Mouse (Mus musculus) CH12.LX (cell line): Measurements from ENCODE around the gene Myo1d. TPM values are rescaled to one million over a fixed set of nuclear protein-coding genes. Genes with fewer than 3 reads are reported as not detected.

Experiments used
- DNase-seq: peaks from one replicate; pipeline ENCODE4 v3.0.0-alpha.2; 2013; ENCODE audit errors: extremely low read depth
- H3K27ac ChIP-seq: 2 replicates; pipeline ENCODE4 v1.5.1; 2012; ENCODE audit warnings: low read depth, mild to moderate bottlenecking, control low read depth, moderate library complexity; ENCODE audit not compliant: insufficient read depth
- H3K27me3 ChIP-seq: replicated peaks from 2 replicates; pipeline ENCODE3; 2012; ENCODE audit warnings: inconsistent platforms
- H3K36me3 ChIP-seq, 2 experiments: replicated peaks in 1 of 2; 2 replicates each; pipeline versions ENCODE3 to v1.6.1; 2012; ENCODE audit warnings: inconsistent platforms in 1 of 2, low read length in 1 of 2, mild to moderate bottlenecking in 1 of 2, mixed read lengths in 1 of 2, moderate library complexity in 1 of 2; ENCODE audit not compliant: control insufficient read depth in 1 of 2, insufficient read depth in 1 of 2
- H3K4me1 ChIP-seq, 2 experiments: 2 replicates each; pipeline ENCODE4 v1.6.1; 2012; ENCODE audit warnings: inconsistent platforms in 1 of 2, moderate library complexity in 1 of 2; ENCODE audit not compliant: insufficient read depth in 2 of 2, control insufficient read depth in 1 of 2
- H3K4me2 ChIP-seq: 2 replicates; pipeline ENCODE4 v1.6.1; 2012; ENCODE audit warnings: low read depth, mild to moderate bottlenecking, control low read depth; ENCODE audit not compliant: poor library complexity, insufficient read depth, severe bottlenecking
- H3K4me3 ChIP-seq, 3 experiments: fragments of 150-350 bp in 1 of 3; sonication (generic) in 1 of 3; replicated peaks in 1 of 3; 2 replicates each; pipeline versions ENCODE3 to v1.5.1; 2011 to 2012; ENCODE audit warnings: low read depth in 2 of 3, low read length in 2 of 3, mild to moderate bottlenecking in 2 of 3, moderate library complexity in 2 of 3, control low read depth in 1 of 3, improper control_type of control experiment in 1 of 3, inconsistent platforms in 1 of 3, mixed read lengths in 1 of 3; ENCODE audit not compliant: poor library complexity in 1 of 3
- H3K79me2 ChIP-seq: replicated peaks from 2 replicates; pipeline ENCODE4 v1.6.1; 2012; ENCODE audit warnings: mild to moderate bottlenecking, moderate library complexity; ENCODE audit not compliant: control insufficient read depth, poor library complexity, insufficient read depth, severe bottlenecking; ENCODE audit errors: extremely low read depth
- H3K9ac ChIP-seq: 2 replicates; pipeline ENCODE4 v1.6.1; 2012; ENCODE audit warnings: low read depth, mild to moderate bottlenecking, control low read depth, moderate library complexity; ENCODE audit not compliant: insufficient read depth
- H3K9me3 ChIP-seq: replicated peaks from 2 replicates; pipeline ENCODE3; 2012; ENCODE audit warnings: low read length, inconsistent platforms, mixed read lengths
- BHLHE40 ChIP-seq: IDR thresholded peaks from 2 replicates; pipeline ENCODE4 v1.6.1; 2011; ENCODE audit warnings: mild to moderate bottlenecking, low read depth, low read length, improper control_type of control experiment
- CHD2 ChIP-seq: IDR thresholded peaks from 2 replicates; pipeline ENCODE4 v1.6.1; 2011; ENCODE audit warnings: low read length, improper control_type of control experiment
- CTCF ChIP-seq, 2 experiments: IDR thresholded peaks in 1 of 2; conservative IDR thresholded peaks in 1 of 2; 2 replicates each; pipeline ENCODE4 v1.5.1; 2011 to 2012; ENCODE audit warnings: low read depth in 2 of 2, low read length in 2 of 2, improper control_type of control experiment in 1 of 2, inconsistent platforms in 1 of 2, mild to moderate bottlenecking in 1 of 2, moderate library complexity in 1 of 2
- E2F4 ChIP-seq: IDR thresholded peaks from 2 replicates; pipeline ENCODE4 v1.6.1; 2011; ENCODE audit warnings: low read depth, low read length, improper control_type of control experiment; ENCODE audit not compliant: insufficient replicate concordance
- HCFC1 ChIP-seq: IDR thresholded peaks from 2 replicates; pipeline ENCODE4 v1.6.1; 2012; ENCODE audit warnings: low read depth, mild to moderate bottlenecking, inconsistent platforms, low read length, improper control_type of control experiment
- IRF4 ChIP-seq: IDR thresholded peaks from 2 replicates; pipeline ENCODE4 v1.6.1; 2014; ENCODE audit warnings: low read depth, mild to moderate bottlenecking, inconsistent platforms, low read length, improper control_type of control experiment
- JUN ChIP-seq: IDR thresholded peaks from 2 replicates; pipeline ENCODE4 v1.6.1; 2011; ENCODE audit warnings: low read depth, mild to moderate bottlenecking, low read length, improper control_type of control experiment, moderate library complexity; ENCODE audit not compliant: insufficient read depth
- JUND ChIP-seq: conservative IDR thresholded peaks from 2 replicates; pipeline ENCODE4 v1.6.1; 2011; ENCODE audit warnings: low read depth, low read length, improper control_type of control experiment
- MAFK ChIP-seq: IDR thresholded peaks from 2 replicates; pipeline ENCODE4 v1.6.1; 2011; ENCODE audit warnings: low read length, improper control_type of control experiment; ENCODE audit not compliant: insufficient replicate concordance
- MEF2A ChIP-seq: IDR thresholded peaks from 2 replicates; pipeline ENCODE4 v1.6.1; 2014; ENCODE audit warnings: low read depth, mild to moderate bottlenecking, inconsistent platforms, low read length, improper control_type of control experiment, borderline replicate concordance
- MXI1 ChIP-seq: IDR thresholded peaks from 2 replicates; pipeline ENCODE4 v1.6.1; 2011; ENCODE audit warnings: mild to moderate bottlenecking, low read depth, low read length, improper control_type of control experiment
- NRF1 ChIP-seq: IDR thresholded peaks from 2 replicates; pipeline ENCODE4 v1.6.1; 2014; ENCODE audit warnings: low read depth, mild to moderate bottlenecking, inconsistent platforms, low read length, improper control_type of control experiment, moderate library complexity
- PAX5 ChIP-seq: IDR thresholded peaks from 2 replicates; pipeline ENCODE4 v1.6.1; 2012; ENCODE audit warnings: low read length, inconsistent platforms, mixed read lengths
- POLR2A ChIP-seq: IDR thresholded peaks from 2 replicates; pipeline ENCODE4 v1.6.1; 2011; ENCODE audit warnings: low read depth, mild to moderate bottlenecking, improper control_type of control experiment, low read length
- POLR2AphosphoS2 ChIP-seq: IDR thresholded peaks from 2 replicates; pipeline ENCODE4 v1.6.1; 2011; ENCODE audit warnings: low read depth, low read length, improper control_type of control experiment
- RCOR1 ChIP-seq: conservative IDR thresholded peaks from 2 replicates; pipeline ENCODE4 v1.6.1; 2012; ENCODE audit warnings: low read depth, mild to moderate bottlenecking, inconsistent platforms, low read length, improper control_type of control experiment
- USF2 ChIP-seq: conservative IDR thresholded peaks from 2 replicates; pipeline ENCODE4 v1.6.1; 2011; ENCODE audit warnings: low read depth, low read length, improper control_type of control experiment
- ZMIZ1 ChIP-seq: IDR thresholded peaks from 2 replicates; pipeline ENCODE4 v1.6.1; 2012; ENCODE audit warnings: low read depth, mild to moderate bottlenecking, inconsistent platforms, low read length, improper control_type of control experiment
- dilution Hi-C: fragments of 300-500 bp; cut with MboI; formaldehyde crosslinking; loops from 2 replicates; pipeline ENCODE4 v1.14.3; 2020; ENCODE audit warnings: low sequenced_read_pairs; ENCODE audit not compliant: extremely low pct_unique_long_range_greater_than_20kb, extremely low pct_ligation_motif_present
- in situ Hi-C: fragments of 300-500 bp; cut with MboI; formaldehyde crosslinking; loops from 3 replicates; pipeline ENCODE4 v1.14.3; 2019; ENCODE audit warnings: low sequenced_read_pairs, low pct_ligation_motif_present, low pct_unique_long_range_greater_than_20kb, mixed read lengths
- polyA plus RNA-seq: library from polyadenylated mRNA; unstranded; fragments of >175 nt; gene quantifications from 2 replicates; pipeline ENCODE4 v1.2.1, GENCODE M21; 2012; ENCODE audit warnings: low read depth; ENCODE audit not compliant: insufficient read length
- total RNA-seq, 2 experiments: library from RNA; depleted of rRNA; stranded (reverse); fragments of 300-350 nt in 1 of 2; fragments of >200 nt in 1 of 2; gene quantifications; 2 replicates each; pipeline ENCODE4 v1.2.3; 2012 to 2014

Gene Myo1d
- total and polyA plus RNA-seq, 3 experiments, result 2.2 to 5.6 (median 2.9) TPM

GRCm38 (mm10) chr11:80713705-80714104, 66.1 kb downstream of the Myo1d start:
- Histone ChIP-seq H3K36me3 (no peaks in the 10 kb centered on the region), H3K27me3 (no peaks in the 10 kb centered on the region), H3K4me2 (no peak overlapping the region), H3K4me1 (peaks cover 13 to 46% of the 10 kb centered on the region in 2 experiments), H3K79me2 (no peaks in the 10 kb centered on the region), H3K9ac (no peak overlapping the region), H3K9me3 (no peaks in the 10 kb centered on the region), H3K4me3 (no peak overlapping the region), H3K27ac (no peak overlapping the region)
- in situ Hi-C loops, result no loop called here
- TF ChIP-seq CHD2, result no peak
- dilution Hi-C loops, result no loop called here
- no peak for DNase-seq

DNA sequence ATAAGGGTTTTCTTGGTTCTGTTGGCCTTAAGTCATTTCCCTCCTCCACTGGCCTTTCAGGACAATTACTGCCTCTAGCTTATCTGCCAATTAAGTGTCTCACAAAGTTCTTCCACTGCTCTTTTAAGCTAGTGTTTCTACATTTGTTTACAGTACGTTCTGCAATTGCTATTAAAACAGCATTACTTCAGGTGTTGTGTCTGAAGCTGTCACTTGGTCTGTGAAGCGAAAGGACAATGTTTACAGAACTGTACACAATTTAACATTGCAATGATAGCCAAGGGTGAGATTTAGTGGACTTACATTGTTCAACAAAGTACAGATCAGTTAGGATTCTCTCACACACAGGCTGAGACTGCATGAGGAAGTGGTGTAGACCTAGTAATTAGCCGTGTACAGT, 67.6 kb downstream of the Myo1d start:
- dilution Hi-C loops (no loop called here), in situ Hi-C loops (no loop called here)
- no peak overlapping the region for H3K4me3 ChIP-seq
- H3K27ac ChIP-seq, result no peak overlapping the region
- no peak overlapping the region for H3K9ac ChIP-seq
- no peak overlapping the region for H3K4me2 ChIP-seq
- H3K4me1 ChIP-seq, result peaks cover 13 to 39% of the 10 kb centered on the region in 2 experiments
- H3K36me3 ChIP-seq, result no peaks in the 10 kb centered on the region
- no peaks in the 10 kb centered on the region for H3K9me3 ChIP-seq
- H3K79me2 ChIP-seq, result no peaks in the 10 kb centered on the region
- H3K27me3 ChIP-seq, result no peaks in the 10 kb centered on the region
- DNase-seq, result no peak
- TF ChIP-seq MAFK (no peak), POLR2AphosphoS2 (no peak), NRF1 (no peak), MXI1 (no peak), PAX5 (no peak), HCFC1 (no peak), BHLHE40 (no peak), USF2 (no peak), JUN (no peak), E2F4 (no peak), ZMIZ1 (no peak), CTCF (conservative IDR thresholded peaks at IDR 0.05 in 1 of 2, IDR thresholded peaks at IDR 0.05 in 1 of 2; ENCODE audit: low read depth in 2 of 2, low read length in 2 of 2) (no peak), RCOR1 (no peak), MEF2A (no peak), CHD2 (no peak), IRF4 (no peak), JUND (no peak), POLR2A (no peak)
